Mouse (Mus musculus) erythroid progenitor cell, adult 5-6 weeks (primary cell): ENCODE measurements around the gene Nckap1. TPM values are rescaled to one million over a fixed set of nuclear protein-coding genes. Genes with fewer than 3 reads are reported as not detected.
"Not testable (repeated sequence)": the region's sequence is repeated elsewhere in the genome, so short reads cannot be mapped to it uniquely, and the experiment has no call there.

Experiments
- ATAC-seq: replicated peaks from 2 replicates; pipeline ENCODE4 v1.8.0; 2016; ENCODE audit warnings: moderate number of reproducible peaks, mild to moderate bottlenecking, moderate TSS enrichment, inconsistent platforms; ENCODE audit not compliant: poor library complexity, low FRiP score, severe bottlenecking
- total RNA-seq, 2 experiments: library from RNA; stranded (forward) in 1 of 2; stranded (reverse) in 1 of 2; fragments of 150-400 nt in 1 of 2; fragments of 186-747, 209-891 nt in 1 of 2; gene quantifications; 2 replicates each; pipeline versions ENCODE4 v1.2.3 to v1.2.4; 2015 to 2017; ENCODE audit warnings: low replicate concordance in 2 of 2

The Nckap1 gene
- total RNA-seq, 2 experiments from 2014 or later = 4.6 to 11.1 TPM

DNA sequence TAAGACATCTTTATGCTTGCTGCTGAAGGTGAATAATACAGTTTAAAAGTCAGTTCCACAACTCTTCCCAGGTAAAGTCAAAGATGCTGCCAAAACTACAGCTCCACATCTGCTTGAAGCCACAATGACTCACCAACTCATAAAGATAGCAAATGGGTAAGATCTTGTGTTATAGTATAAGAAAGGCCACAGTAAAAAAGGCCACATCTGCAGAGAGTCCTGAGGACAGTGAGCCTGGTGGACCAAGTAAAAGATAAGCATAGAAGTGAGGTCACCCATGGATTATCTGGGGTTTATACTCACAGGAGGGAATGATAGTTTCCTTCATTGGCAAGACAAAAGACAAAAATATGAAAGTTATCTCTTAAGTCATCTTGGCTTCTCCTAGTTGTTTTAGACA, 18.9 kb downstream of the Nckap1 start:
- ATAC-seq = no peak

DNA sequence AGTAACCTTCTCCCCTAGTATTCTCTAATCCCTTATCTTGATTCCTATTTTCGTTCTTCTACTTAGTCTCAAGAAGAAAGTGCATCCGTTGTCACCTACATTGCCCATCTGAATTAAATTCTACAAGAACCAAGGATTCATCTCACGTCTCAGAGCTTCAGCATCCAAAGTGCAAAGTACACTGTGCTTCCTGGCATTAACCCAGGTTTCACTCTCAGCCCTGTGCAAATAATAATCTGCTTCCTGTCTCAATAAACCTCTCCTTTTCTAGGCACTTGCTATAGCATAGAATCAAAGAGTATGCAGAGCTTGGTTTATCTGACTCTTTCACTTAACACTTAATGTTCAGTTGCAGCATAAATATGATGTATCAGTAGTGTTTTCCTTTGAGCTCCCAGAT, 19.7 kb downstream of the Nckap1 start:
- no peak for ATAC-seq

GRCm38 (mm10) chr2:80560773-80561172, 20.4 kb downstream of the Nckap1 start:
- no peak for ATAC-seq

GRCm38 (mm10) chr2:80559655-80560054, 21.5 kb downstream of the Nckap1 start:
- ATAC-seq = no peak

- ATAC-seq = no peak
Observed at GRCm38 (mm10) chr2:80554442-80554841, 26.7 kb downstream of the Nckap1 start.

DNA sequence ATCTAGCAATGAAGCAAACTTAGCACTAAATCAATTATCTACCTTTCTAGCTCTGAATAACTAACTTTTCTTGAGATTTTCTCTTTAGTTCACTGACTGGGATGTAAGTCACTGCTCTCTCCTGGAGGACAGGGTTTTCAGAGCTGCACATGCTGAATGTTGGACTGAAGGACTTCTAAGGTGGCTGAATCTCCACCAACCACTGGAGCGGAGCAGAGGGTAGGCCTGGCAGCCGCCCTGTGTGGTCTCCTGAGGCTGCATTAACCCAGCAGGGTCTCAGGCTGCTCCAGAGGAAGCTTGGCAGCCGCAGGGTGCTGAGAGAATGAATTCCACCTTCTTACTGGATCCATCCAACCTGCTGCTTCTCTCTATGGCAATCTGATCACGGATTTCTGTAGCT, 31.5 kb downstream of the Nckap1 start:
- no peak for ATAC-seq

- ATAC-seq = no peak
Observed at GRCm38 (mm10) chr2:80547901-80548300, 33.3 kb downstream of the Nckap1 start.

- no peak for ATAC-seq
Observed at GRCm38 (mm10) chr2:80542801-80543200, 38.4 kb downstream of the Nckap1 start.

DNA sequence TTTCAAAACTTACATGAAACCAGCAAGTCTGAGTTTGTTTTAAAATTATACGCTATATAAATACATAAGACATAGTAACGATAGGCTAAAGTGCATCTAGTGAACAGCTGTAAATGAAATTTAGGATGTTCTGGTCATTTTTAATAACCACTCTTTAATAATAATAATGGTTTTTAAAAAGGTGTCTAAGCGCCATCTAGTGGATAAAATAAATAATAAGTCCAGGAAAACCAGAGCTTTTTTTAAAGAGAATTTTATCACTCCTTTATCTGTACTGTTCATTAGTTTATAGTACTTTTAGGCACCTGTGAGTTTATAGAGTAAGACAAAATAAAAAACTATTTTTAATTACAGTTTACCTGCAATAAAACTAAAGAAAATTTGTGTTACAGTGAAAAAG, 44.0 kb downstream of the Nckap1 start:
- ATAC-seq = no peak

- no peak for ATAC-seq
Observed at GRCm38 (mm10) chr2:80536608-80537007, 44.6 kb downstream of the Nckap1 start.

GRCm38 (mm10) chr2:80524275-80524674, 56.9 kb downstream of the Nckap1 start:
- no peak for ATAC-seq

- ATAC-seq = no peak
Observed at GRCm38 (mm10) chr2:80506051-80506802, 75.0 kb downstream of the Nckap1 start.

GRCm38 (mm10) chr2:80502132-80502531, 79.0 kb downstream of the Nckap1 start:
- ATAC-seq = no peak

- not testable (repeated sequence) for ATAC-seq
Observed at GRCm38 (mm10) chr2:80495304-80495703, 85.9 kb downstream of the Nckap1 start.

DNA sequence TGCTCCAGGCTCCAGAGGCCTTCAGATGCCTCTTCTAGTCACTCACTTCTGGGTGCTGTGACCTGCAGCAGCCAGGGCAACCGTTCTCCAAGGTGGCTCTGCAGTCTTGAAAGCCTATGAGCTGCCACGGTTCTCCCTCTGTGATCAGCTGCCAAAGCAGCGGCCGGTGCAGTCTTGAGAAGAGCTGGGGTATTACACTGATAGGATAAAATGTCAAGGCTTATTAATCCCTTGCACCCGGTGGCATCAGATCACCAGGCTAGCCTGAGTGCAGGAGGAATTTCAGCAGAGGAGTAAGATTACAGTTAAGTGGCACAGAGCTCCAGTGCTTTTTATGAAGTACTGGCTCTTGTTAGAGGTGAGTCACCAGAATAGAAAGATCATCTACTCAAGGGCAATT, 94.3 kb downstream of the Nckap1 start:
- ATAC-seq = no peak

- ATAC-seq = no peak
Observed at GRCm38 (mm10) chr2:80484951-80485350, 96.2 kb downstream of the Nckap1 start.

GRCm38 (mm10) chr2:80475831-80476230, 105.3 kb downstream of the Nckap1 start:
- no peak for ATAC-seq

- ATAC-seq = no peak
Observed at GRCm38 (mm10) chr2:80474247-80474796, 106.9 kb downstream of the Nckap1 start.

GRCm38 (mm10) chr2:80465991-80466821, 115.0 kb downstream of the Nckap1 start:
- ATAC-seq = no peak

DNA sequence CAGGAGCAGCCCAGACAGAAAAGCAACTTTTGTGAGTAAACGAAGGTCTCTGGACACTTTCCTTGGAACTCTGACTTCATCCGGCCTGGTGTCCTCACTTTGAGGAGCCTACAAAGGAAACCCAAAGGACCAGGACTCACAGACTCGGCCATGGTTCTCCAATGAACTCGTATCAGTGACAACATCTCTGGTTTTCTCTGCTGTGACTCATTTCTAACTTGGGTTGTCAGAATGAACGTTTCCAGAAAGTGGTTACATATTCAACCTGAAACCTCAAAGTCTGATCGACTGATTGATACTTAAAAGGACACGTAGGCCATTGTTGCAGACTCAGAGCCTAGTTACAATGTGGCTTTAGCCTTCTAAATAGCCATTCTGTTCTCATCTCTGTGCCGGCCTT, 119.4 kb downstream of the Nckap1 start:
- ATAC-seq = no peak
